Mouse (Mus musculus): ENCODE data around the gene Magee2.
"Not testable (repeated sequence)": the region's sequence is repeated elsewhere in the genome, so short reads cannot be mapped to it uniquely, and the experiment has no call there.

Magee2 gene

DNA sequence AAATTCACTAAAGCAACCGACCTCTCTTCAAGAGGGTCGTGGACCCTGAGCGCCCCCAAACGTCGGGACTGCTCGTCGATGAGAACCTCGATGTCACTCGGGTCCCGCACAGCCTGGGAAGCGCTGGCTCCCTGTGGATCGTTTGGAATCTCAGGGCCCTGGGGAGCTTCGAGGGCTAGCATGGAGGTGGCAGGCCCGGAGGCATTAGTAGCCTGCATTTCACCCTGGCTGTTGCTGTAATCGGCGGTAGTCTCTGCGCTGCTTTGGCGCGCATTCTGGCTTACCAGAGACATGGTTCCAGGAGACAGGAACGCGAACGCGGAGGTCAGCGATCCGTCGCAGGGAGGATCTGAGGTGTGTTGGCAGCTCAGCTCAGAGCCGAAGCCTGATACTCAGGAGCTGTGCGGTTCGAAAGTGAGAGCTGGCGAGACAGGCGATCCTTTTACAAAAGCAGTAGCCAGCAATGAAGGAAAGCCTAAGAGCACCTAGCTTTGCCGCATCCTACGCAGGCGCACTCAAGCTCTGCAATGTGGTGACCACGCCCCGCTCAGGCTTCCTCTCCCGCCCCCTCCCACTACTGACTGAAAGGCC lies at the start of gene Magee2:
Gene Magee2, minus strand, starts transcription at position 517 of the 591 bp plus-strand sequence.
- DNase-seq (ENCODE audit: low read depth, low spot score): no peak

DNA sequence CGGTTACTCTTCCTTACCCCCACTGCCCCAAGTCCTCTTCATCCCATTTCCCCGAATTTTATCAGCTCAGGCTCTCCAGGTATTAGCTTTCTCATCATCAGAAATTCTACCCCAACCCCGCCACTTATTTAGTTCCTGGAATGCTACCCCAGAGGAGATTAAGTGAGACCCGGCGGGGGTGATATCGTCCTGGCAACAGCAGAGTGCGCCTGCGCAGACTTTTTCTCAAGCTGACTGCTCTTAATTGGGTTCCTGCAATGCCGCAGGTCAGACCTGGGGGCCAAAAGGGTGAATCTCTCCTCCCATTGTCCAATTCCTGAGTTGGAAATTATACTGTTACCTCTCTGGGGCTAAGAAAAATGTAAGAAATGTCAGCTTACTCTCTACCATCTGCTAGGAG lies 3.5 kb downstream of the Magee2 start:
- no peak for DNase-seq (ENCODE audit: low read depth, low spot score)

DNA sequence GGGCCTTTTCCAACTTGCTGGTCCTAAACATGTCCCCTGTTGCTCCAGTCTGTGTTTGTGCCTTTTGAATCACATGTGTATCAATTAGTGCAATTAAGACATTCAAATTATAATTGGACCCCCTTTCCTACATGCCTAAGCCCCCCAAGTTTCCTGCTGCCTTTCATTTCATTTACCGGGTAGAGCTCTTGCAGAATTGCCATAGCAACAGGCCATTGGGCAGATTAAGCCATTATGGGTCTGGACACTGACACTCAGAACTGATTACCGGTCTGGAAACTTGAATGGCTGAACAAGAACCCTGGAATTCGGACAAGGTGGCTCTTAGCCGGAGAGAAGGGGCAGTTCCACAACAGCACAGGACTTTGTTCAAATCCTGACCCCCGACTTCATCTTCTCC lies 39.5 kb downstream of the Magee2 start:
- not testable (repeated sequence) for DNase-seq (ENCODE audit: low read depth, low spot score)

DNA sequence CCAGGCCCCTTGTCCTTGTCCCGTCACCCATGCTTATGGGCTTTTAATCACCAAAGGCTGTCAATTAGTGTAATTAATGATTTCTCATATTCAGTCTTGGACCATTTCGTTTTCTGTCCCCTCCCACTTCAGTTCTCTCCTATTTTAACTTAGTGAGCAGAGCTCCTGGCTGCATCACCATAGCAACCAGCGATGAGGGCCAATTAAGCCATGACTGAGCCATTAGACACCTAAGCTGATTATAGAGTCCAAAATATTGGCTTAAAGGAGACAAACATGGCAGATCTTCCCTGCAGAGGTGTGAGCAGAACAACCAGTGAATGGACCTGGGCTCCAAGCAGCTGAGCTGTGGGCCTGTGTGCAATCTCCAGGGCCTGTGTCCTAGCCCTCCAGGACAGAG lies 40.1 kb downstream of the Magee2 start:
- DNase-seq (ENCODE audit: low read depth, low spot score): not testable (repeated sequence)

DNA sequence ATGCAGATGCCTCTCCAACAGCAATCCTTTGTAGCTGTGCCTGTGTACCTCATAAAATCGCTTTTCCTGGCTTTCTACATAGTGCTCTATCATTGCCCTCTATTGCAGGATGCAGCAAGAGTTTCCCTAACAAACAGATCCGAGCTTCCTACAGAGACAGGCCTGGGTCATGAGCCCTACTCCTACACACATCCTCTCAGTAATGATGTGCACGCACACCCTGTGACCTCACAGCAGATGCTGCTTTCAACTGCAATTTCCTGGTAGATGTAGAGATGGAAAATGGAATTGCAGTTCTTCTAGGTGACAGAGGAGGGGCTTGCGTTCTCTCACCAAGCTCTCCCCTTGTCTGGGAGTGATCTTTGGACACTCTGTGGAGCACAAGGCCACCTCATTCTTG lies 43.4 kb downstream of the Magee2 start:
- not testable (repeated sequence) for DNase-seq (ENCODE audit: low read depth, low spot score)
